Mouse (Mus musculus) heart, adult 2 months (tissue): ENCODE results near the gene Osbpl10.

Experiments used
- EP300 ChIP-seq: fragments of 200-500 bp; IDR thresholded peaks from 2 replicates; pipeline ENCODE4 v1.6.1; 2011; ENCODE audit warnings: low read depth, low read length, control low read depth; ENCODE audit not compliant: insufficient read depth
- POLR2A ChIP-seq: fragments of 200-500 bp; IDR thresholded peaks from 2 replicates; pipeline ENCODE4 v1.6.1; 2011; ENCODE audit warnings: mild to moderate bottlenecking, low read depth, low read length, control low read depth; ENCODE audit not compliant: insufficient read depth

DNA sequence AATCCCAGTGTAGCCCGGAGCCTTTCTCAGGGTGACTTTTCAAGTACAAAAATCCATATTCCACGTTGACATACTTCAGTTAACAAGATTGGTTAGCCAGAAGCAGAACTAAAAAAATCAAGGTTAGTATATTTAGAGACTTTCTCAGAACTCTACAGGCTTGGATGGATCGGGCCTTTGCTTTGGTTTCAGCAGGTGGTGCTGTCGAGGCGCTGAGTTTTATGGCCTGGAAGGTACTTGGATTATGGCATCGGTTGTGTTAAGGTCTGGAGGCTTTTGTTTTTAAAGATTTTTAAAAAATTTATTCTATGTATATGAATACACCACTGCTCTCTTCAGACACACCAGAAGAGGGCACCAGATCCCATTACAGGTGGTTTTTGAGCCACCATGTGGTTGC lies 32.8 kb upstream of the Osbpl10 start:
- TF ChIP-seq EP300 (no peak), POLR2A (no peak)
